Mouse (Mus musculus): ENCODE data around the gene Bola2. TPM values are rescaled to one million over a fixed set of nuclear protein-coding genes. Genes with fewer than 3 reads are reported as not detected.

Gene Bola2
- total and polyA plus RNA-seq, 3 experiments: 163 to 436 TPM; not detected in 1

- 0 out of 2 replicates have a peak, but pooled peaks have one; percentile 43 for TF ChIP-seq TBP (IDR thresholded peaks at IDR 0.05; ENCODE audit: low read depth, low read length)
- TF ChIP-seq ZC3H11A (IDR thresholded peaks at IDR 0.05; ENCODE audit: low read depth, low read length): no peak
- TF ChIP-seq MAFK (IDR thresholded peaks at IDR 0.05; ENCODE audit: borderline replicate concordance, low read depth, low read length): no peak
- peak; percentile 52 for DNase-seq (ENCODE audit: low read depth, low spot score)
- no peaks in the 10 kb centered on the region for H3K79me2 ChIP-seq (ENCODE audit: control insufficient read depth, insufficient read depth, low read length, poor library complexity)
- H3K9ac ChIP-seq (ENCODE audit: control insufficient read depth, low read depth, low read length, poor library complexity, severe bottlenecking): no peak overlapping the region
- H3K27ac ChIP-seq (ENCODE audit: control insufficient read depth, low read depth, low read length): no peak overlapping the region
- no peaks in the 10 kb centered on the region for H3K36me3 ChIP-seq (ENCODE audit: control insufficient read depth in 1 of 2, insufficient read depth in 2 of 2, low read length in 2 of 2)
- H3K9me3 ChIP-seq (replicated peaks; ENCODE audit: insufficient read depth, low read length): no peaks in the 10 kb centered on the region
- peaks cover 0 to 3% of the 10 kb centered on the region in 2 experiments; a peak in 2 of 4 replicates for H3K27me3 ChIP-seq (ENCODE audit: control insufficient read depth in 1 of 2, insufficient read depth in 2 of 2, low read length in 2 of 2)
- H3K4me1 ChIP-seq (ENCODE audit: control insufficient read depth in 1 of 2, insufficient read depth in 2 of 2, low read length in 2 of 2): no peaks in the 10 kb centered on the region
- no peak overlapping the region for H3K4me3 ChIP-seq (ENCODE audit: control insufficient read depth in 1 of 2, insufficient read depth in 1 of 2, low read depth in 2 of 2, low read length in 2 of 2)
These were observed 26.4 kb downstream of the Bola2 start for GRCm38 (mm10) chr7:126721635-126722034.

- Histone ChIP-seq H3K27me3 (ENCODE audit: control insufficient read depth in 1 of 2, insufficient read depth in 2 of 2, low read length in 2 of 2) (peaks cover 0 to 8% of the 10 kb centered on the region in 2 experiments; a peak in 1 of 4 replicates), H3K27ac (ENCODE audit: control insufficient read depth, low read depth, low read length) (no peak overlapping the region), H3K36me3 (ENCODE audit: control insufficient read depth in 1 of 2, insufficient read depth in 2 of 2, low read length in 2 of 2) (no peaks in the 10 kb centered on the region), H3K79me2 (ENCODE audit: control insufficient read depth, insufficient read depth, low read length, poor library complexity) (no peaks in the 10 kb centered on the region), H3K9ac (ENCODE audit: control insufficient read depth, low read depth, low read length, poor library complexity, severe bottlenecking) (no peak overlapping the region), H3K4me3 (ENCODE audit: control insufficient read depth in 1 of 2, insufficient read depth in 1 of 2, low read depth in 2 of 2, low read length in 2 of 2) (no peak overlapping the region), H3K9me3 (replicated peaks; ENCODE audit: insufficient read depth, low read length) (no peaks in the 10 kb centered on the region), H3K4me1 (ENCODE audit: control insufficient read depth in 1 of 2, insufficient read depth in 2 of 2, low read length in 2 of 2) (no peaks in the 10 kb centered on the region)
- DNase-seq (ENCODE audit: low read depth, low spot score): peak; percentile 45
- no peak for TF ChIP-seq MAX (IDR thresholded peaks at IDR 0.05; ENCODE audit: low read length)
- no peak for TF ChIP-seq MEF2A (IDR thresholded peaks at IDR 0.05; ENCODE audit: extremely low read depth, insufficient replicate concordance, low read depth, low read length, poor library complexity, severe bottlenecking)
- no peak for TF ChIP-seq MYB (IDR thresholded peaks at IDR 0.05; ENCODE audit: low read depth, low read length)
- TF ChIP-seq CHD1 (IDR thresholded peaks at IDR 0.05; ENCODE audit: low read depth, low read length): no peak
- no peak for TF ChIP-seq USF1 (IDR thresholded peaks at IDR 0.05; ENCODE audit: low read depth, low read length)
- TF ChIP-seq ELF1 (IDR thresholded peaks at IDR 0.05; ENCODE audit: low read depth, low read length): no peak
- peak; percentile 39 for TF ChIP-seq TAL1 (IDR thresholded peaks at IDR 0.05; ENCODE audit: low read length)
- no peak for TF ChIP-seq MYC (IDR thresholded peaks at IDR 0.05; ENCODE audit: low read depth, low read length)
- no peak for TF ChIP-seq SIN3A (IDR thresholded peaks at IDR 0.05; ENCODE audit: low read length)
- peak; percentile 59; the same call in 1 of the 2 replicates for TF ChIP-seq RCOR1 (IDR thresholded peaks at IDR 0.05; ENCODE audit: low read depth, low read length)
These were observed 29.9 kb downstream of the Bola2 start for GRCm38 (mm10) chr7:126725077-126725476.

GRCm38 (mm10) chr7:126725667-126726066 is 30.5 kb downstream of the Bola2 start:
- no peaks in the 10 kb centered on the region for H3K9me3 ChIP-seq (replicated peaks; ENCODE audit: insufficient read depth, low read length)
- TF ChIP-seq USF2 (IDR thresholded peaks at IDR 0.05; ENCODE audit: borderline replicate concordance in 1 of 2, insufficient read depth in 1 of 2, low read depth in 1 of 2, low read length in 2 of 2) (no peak), HCFC1 (IDR thresholded peaks at IDR 0.05; ENCODE audit: low read depth, low read length) (no peak), ELF1 (IDR thresholded peaks at IDR 0.05; ENCODE audit: low read depth, low read length) (no peak), TAL1 (IDR thresholded peaks at IDR 0.05; ENCODE audit: low read length) (no peak), TBP (IDR thresholded peaks at IDR 0.05; ENCODE audit: low read depth, low read length) (no peak), POLR2A (IDR thresholded peaks at IDR 0.05; ENCODE audit: control insufficient read depth in 1 of 2, insufficient read depth in 1 of 2, low read depth in 1 of 2, low read length in 2 of 2, poor library complexity in 1 of 2) (no peak), MAFK (IDR thresholded peaks at IDR 0.05; ENCODE audit: borderline replicate concordance, low read depth, low read length) (no peak), CHD2 (IDR thresholded peaks at IDR 0.05; ENCODE audit: low read length) (no peak), MAX (IDR thresholded peaks at IDR 0.05; ENCODE audit: low read length) (no peak), JUND (IDR thresholded peaks at IDR 0.05; ENCODE audit: low read depth, low read length) (no peak), KAT2A (conservative IDR thresholded peaks at IDR 0.05; ENCODE audit: low read depth, low read length) (no peak), SIN3A (IDR thresholded peaks at IDR 0.05; ENCODE audit: low read length) (no peak), ZNF384 (IDR thresholded peaks at IDR 0.05; ENCODE audit: low read depth, low read length) (no peak), MEF2A (IDR thresholded peaks at IDR 0.05; ENCODE audit: extremely low read depth, insufficient replicate concordance, low read depth, low read length, poor library complexity, severe bottlenecking) (no peak), RAD21 (IDR thresholded peaks at IDR 0.05; ENCODE audit: low read depth, low read length) (no peak), ETS1 (IDR thresholded peaks at IDR 0.05; ENCODE audit: low read depth, low read length) (no peak), MXI1 (IDR thresholded peaks at IDR 0.05; ENCODE audit: low read depth, low read length) (no peak)
- H3K27me3 ChIP-seq (ENCODE audit: control insufficient read depth in 1 of 2, insufficient read depth in 2 of 2, low read length in 2 of 2): peaks cover 0 to 8% of the 10 kb centered on the region in 2 experiments; a peak in 1 of 4 replicates
- no peak overlapping the region for H3K9ac ChIP-seq (ENCODE audit: control insufficient read depth, low read depth, low read length, poor library complexity, severe bottlenecking)
- H3K4me1 ChIP-seq (ENCODE audit: control insufficient read depth in 1 of 2, insufficient read depth in 2 of 2, low read length in 2 of 2): peaks cover 0 to 3% of the 10 kb centered on the region in 2 experiments; a peak in 1 of 4 replicates
- no peak for DNase-seq (ENCODE audit: low read depth, low spot score)
- H3K4me3 ChIP-seq (ENCODE audit: control insufficient read depth in 1 of 2, insufficient read depth in 1 of 2, low read depth in 2 of 2, low read length in 2 of 2): no peak overlapping the region
- no peak overlapping the region for H3K27ac ChIP-seq (ENCODE audit: control insufficient read depth, low read depth, low read length)
- H3K79me2 ChIP-seq (ENCODE audit: control insufficient read depth, insufficient read depth, low read length, poor library complexity): no peaks in the 10 kb centered on the region
- H3K36me3 ChIP-seq (ENCODE audit: control insufficient read depth in 1 of 2, insufficient read depth in 2 of 2, low read length in 2 of 2): no peaks in the 10 kb centered on the region

Data from MEL (cell line).